Mouse (Mus musculus) C3H10T1/2 (cell line): ENCODE results near the gene Ulk2. TPM values are rescaled to one million over a fixed set of nuclear protein-coding genes. Genes with fewer than 3 reads are reported as not detected.

Experiments
- polyA plus RNA-seq, 2 experiments: library from polyadenylated mRNA; unstranded; fragments of >200 nt; fragmentation: generic; extraction: Trizol; gene quantifications; one replicate each; pipeline ENCODE4 v1.2.1; 2012; ENCODE audit warnings: missing spikeins in 2 of 2

Ulk2 gene
- 10 to 100 TPM in 1 of 2 experiments, under 1 TPM in 1; 0.78 to 11.8 TPM for polyA plus RNA-seq

GRCm38 (mm10) chr11:61854988-61855411 is at the start of gene Ulk2:
TSS of gene Ulk2 (minus strand) at chr11:61855073.

GRCm38 (mm10) chr11:61761584-61762407 is 93.1 kb downstream of the Ulk2 start, which contains the start of gene Prpsap2:
TSS of gene Prpsap2 (minus strand) at chr11:61762088.

Other genes with a start within 250 kb of the Ulk2 start
- under 1 TPM; 0.04 to 0.05 TPM for gene Grap, start 201.8 kb downstream of the Ulk2 start, polyA plus RNA-seq
- under 1 TPM; 0.01 TPM for gene Fam83g, start 171.0 kb downstream of the Ulk2 start, polyA plus RNA-seq
- gene Slc5a10, start 134.2 kb downstream of the Ulk2 start, polyA plus RNA-seq: not detected
- 10 to 100 TPM in 1 of 2 experiments, 1 to 10 TPM in 1; 2.7 to 23.2 TPM for gene Prpsap2, start 93.0 kb downstream of the Ulk2 start, polyA plus RNA-seq
- 1 to 10 TPM in 1 of 2 experiments, under 1 TPM in 1; 0.68 to 7.1 TPM for gene Akap10, start 75.2 kb upstream of the Ulk2 start, polyA plus RNA-seq
- gene Specc1, start 101.7 kb upstream of the Ulk2 start, polyA plus RNA-seq: 10 to 100 TPM; 12.1 to 19.0 TPM